Mouse (Mus musculus) layer of hippocampus, postnatal 36 days (tissue): ENCODE results near the gene Cldn13. TPM values are rescaled to one million over a fixed set of nuclear protein-coding genes. Genes with fewer than 3 reads are reported as not detected.
"Not testable (repeated sequence)": the region's sequence is repeated elsewhere in the genome, so short reads cannot be mapped to it uniquely, and the experiment has no call there.

Experiments used
- DNase-seq, 2 experiments: peaks; one replicate each; pipeline ENCODE4 v3.0.0; 2022
- total RNA-seq, 2 experiments: library from RNA; stranded (reverse); gene quantifications; 2 replicates each; pipeline ENCODE4 v1.2.3; 2021

The Cldn13 gene
- not detected for total RNA-seq

- no peak for DNase-seq
Observed at GRCm38 (mm10) chr5:134915311-134915710, at the start of gene Cldn13. Gene Cldn13 (minus strand): TSS chr5:134915526.

- DNase-seq = not testable (repeated sequence)
Observed at GRCm38 (mm10) chr5:134964655-134965054, 49.3 kb upstream of the Cldn13 start.

DNA sequence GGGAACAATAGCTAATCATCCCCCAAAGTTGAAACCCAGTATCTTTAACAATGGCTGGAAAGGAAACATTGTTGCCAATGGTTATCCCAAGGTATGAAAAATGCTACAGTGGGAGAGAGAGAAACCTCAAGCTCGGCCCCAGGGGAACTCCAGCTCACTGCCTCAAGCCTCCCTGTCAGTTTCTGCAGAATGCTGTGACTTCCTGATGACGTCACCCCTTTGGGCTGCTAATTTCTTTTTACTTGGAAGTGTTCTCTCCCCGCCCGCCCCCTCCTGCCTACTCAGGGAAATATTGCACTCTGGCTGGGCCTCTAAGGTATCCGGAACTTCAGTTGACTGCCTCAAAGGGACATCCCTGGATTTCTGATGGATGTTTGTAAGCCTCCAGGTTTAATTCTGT, 48.2 kb upstream of the Cldn13 start:
- DNase-seq = no peak

GRCm38 (mm10) chr5:134961519-134961918, 46.2 kb upstream of the Cldn13 start:
- no peak for DNase-seq

DNA sequence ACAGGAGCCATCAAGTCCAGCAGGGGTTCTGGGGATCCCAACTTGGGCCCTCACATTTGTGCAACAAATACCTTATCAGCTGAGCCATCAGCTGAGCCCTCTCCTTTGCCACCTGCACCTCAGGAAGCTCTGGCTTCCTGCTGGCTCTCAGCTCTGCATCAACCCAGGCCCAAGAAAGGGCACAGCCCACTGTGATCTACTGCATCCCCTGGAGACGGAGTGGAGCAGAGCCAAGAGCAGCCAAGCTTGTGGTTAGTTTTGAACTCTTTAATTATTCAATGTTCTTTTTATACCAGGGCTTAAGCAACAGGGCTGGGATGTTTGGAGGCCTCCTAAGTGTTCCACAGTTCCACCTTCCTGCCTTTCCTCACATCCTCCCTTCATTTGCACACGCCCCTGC, 45.1 kb upstream of the Cldn13 start:
- DNase-seq = no peak

- no peak for DNase-seq
Observed at GRCm38 (mm10) chr5:134959114-134959513, 43.8 kb upstream of the Cldn13 start.

- DNase-seq = no peak
Observed at GRCm38 (mm10) chr5:134955491-134955890, 40.2 kb upstream of the Cldn13 start.

DNA sequence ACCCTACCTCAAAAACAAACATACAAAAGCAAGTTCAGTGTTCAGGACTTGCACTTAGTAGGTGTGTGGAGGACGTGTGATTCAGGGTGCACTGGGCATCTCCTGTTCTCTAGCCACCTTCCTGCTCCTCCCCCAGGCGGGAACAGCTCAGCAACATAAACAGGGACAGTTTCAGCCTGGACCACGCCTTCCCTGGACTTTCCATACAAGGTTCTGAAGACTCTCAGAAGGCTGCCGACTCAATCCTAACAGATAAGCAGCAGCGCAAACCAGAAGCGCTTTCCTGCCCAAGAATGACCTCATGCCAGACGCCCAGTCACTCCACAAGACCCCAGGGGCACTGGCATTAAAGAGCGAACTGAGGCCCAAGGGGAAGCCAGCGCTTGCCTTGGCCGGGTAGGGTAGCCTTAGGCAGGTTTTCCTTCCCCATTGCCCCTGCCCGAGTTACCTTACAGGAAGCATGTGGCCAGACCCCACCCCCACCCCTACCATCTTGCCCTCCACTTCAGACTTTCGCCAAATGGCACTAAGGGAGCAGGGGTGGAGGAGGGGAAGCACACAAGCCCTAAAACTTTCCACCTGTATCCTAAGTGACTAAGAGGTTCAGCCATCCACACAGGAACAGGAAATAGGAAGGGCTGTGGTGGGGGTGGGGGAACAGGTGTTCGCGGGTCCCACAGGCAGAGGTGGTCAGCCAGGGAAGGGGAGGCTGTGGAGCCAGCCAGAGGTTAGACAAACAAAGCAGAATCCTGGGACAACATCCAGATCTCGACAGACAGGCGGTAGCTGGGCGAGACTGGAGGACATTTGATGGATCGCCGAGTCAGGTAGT, 35.9 kb upstream of the Cldn13 start:
- DNase-seq = no peak

DNA sequence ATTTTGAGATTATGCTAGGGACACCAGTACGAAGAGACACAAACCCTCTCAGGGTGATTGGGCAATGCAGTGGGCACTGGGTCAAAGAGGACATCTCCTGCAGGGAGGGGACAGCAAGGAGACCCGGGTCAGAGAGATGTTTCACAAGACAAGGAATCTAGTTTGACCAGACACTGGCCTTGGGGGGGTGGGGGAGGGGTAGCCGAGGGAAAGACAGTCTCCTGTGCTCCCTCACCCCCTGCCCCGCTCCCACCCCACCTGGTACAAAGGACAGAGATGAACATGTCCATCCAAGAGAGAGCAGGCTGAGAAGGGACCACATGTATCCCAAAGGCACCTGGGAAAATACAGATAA, 32.7 kb upstream of the Cldn13 start:
- no peak for DNase-seq

DNA sequence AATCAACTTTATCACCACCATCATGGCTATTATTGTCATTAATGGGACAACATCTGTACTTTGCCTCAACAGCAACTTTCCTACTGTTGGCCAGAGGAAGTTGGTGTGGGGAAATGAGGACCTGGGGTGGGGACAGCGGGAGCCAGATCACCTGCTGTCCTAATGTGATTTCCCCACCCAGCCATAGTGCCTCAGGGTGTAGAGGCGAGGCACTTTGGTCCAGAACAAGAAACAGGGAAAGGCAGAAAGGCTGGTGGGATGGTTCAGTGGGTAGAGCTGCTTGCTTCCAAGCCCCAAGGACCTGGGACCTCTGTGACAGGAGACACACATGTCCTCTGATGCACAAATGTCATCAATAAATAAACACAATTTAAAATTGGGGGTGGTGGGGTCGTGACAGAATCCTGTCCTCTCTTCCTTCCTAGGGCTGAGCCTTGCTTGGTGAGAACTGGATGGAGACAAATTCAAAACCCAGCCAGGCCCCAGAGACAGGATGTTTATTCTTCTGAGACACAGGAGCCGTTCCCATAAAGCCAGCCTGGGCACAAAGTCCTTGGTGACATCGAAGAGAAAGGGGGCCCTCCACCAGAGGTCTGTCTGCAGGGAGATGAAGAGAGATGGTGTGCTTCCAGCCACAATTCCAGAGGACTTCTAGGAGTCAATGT, 32.2 kb upstream of the Cldn13 start:
- no peak for DNase-seq

DNA sequence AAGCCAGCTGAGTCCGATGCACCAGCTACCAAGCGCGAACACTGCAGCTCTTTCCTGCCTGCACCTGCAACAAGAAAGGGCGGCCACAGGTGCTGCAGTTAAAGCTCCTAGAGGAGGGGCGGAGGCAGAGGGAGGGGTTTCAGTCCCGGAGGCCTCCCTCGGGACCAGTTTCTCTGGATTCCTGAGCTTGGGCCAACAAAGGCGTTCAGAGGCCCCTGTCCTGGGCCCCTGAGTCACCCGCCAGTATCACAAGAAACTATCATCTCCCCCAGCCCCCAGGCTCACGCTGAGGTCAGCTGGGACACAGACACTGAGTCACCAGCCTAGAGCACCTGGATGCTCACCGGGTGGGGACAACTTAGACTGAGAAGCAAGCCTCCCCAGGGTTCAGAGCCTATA, 31.5 kb upstream of the Cldn13 start, which contains the start of gene Cldn4:
TSS of gene Cldn4 (minus strand) at position 78 of the 399 bp plus-strand sequence.
- DNase-seq = no peak

GRCm38 (mm10) chr5:134946063-134946856, 30.9 kb upstream of the Cldn13 start:
- DNase-seq = no peak

GRCm38 (mm10) chr5:134945266-134945959, 30.1 kb upstream of the Cldn13 start:
- DNase-seq = no peak

DNA sequence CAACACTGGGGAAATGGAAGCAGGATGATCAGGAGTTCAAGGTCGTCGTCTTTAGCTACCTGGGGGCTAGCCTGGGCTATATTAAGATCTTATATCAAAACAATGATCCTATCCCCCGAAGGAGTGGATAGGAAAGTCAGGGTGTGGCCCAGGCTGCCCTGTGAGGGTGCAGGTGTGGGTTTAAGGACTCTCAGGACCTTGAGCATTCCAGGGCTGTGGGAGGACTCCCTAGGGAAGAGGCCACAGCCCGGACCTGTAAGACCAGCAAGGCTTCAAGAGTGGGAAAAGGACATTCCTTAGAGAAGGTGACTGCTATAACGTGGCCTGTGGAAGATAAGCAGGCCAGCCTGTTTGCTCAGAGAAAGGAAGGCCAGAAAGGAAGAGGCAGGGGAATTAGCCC, 28.9 kb upstream of the Cldn13 start:
- no peak for DNase-seq

DNA sequence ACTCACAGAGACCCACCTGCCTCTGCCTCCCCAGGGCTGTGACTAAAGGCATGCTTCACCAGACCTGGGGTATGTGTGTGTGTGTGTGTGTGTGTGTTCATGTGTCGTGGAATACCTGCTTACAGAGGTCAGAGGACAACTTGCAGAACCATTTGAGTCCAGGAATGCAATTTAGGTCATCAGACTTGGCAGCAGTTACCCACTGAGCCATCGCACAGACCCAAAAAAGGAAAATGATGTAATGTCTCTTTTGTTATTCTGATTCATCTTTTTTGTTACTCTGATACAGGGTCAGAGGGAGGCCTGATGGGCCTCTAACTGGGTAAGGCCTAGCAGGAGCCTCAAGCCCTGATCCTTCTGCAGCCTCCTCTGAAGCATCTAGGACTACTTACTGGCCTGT, 27.4 kb upstream of the Cldn13 start:
- no peak for DNase-seq

DNA sequence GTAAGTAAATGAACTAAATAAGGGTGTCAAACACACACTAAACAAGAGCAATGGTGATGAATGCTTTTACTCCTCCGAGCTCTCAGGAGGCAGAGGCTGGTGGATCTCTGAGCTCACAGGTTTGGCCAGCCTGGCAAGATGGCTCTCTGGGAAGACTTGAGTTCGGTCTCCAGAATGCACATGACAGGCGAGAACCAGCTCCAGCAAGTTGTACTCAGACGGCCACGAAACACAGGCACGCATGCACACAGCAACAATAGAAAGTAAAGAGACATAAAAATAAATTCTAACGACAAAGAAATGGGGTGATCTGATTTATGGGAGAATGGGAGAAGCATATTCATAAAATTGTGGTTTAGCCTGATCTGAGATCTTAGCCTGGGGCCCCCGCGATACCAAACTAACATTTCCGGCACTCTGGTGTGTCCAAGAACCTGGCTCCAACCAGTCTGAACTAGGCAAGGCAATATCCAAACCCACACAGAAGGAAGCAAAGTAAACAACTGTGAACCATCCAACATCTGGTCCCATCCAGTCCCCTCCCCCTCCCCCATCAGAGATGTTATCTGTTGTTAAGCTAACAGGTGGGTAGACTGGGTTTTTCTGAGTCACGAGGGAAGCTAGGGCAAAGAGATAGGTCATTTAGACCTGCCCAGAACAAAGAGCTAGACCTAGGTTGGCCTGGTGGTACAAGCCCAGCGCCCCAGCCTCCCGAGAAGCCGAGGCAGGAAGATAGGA, 26.3 kb upstream of the Cldn13 start:
- no peak for DNase-seq

- DNase-seq = not testable (repeated sequence)
Observed at GRCm38 (mm10) chr5:134939554-134939953, 24.2 kb upstream of the Cldn13 start.

- DNase-seq = no peak
Observed at GRCm38 (mm10) chr5:134939069-134939468, 23.7 kb upstream of the Cldn13 start.

DNA sequence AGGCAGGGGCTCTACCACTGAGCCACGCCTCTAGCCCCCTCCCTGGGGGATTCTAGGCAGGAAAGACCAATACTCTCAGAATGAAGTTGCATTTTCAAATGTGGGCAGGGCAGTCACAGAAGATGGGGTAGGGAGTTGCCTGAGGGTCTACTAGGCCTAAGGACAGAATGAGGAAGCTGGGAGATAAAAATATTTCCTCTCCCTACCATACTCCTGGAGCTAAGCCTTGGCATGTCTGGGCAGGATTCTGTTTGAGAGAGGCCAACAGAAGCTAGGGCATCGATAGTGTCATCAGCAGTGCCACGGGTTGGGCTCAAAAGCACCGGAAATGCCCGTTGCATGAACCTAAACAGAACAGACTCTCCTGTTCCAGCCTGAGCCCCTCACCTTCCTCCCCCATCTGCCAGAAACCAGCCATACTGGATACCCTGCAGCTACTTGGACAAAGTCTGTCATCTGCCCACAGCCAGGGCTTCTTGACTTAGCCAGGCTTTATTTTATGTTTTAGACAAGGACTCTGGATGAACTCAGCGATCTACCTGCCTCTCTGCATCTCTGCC, 21.4 kb upstream of the Cldn13 start:
- no peak for DNase-seq

GRCm38 (mm10) chr5:134936051-134936450, 20.7 kb upstream of the Cldn13 start:
- no peak for DNase-seq

GRCm38 (mm10) chr5:134934666-134935065, 19.3 kb upstream of the Cldn13 start:
- DNase-seq = no peak
